Mouse (Mus musculus) midbrain, postnatal 0 days (tissue): ENCODE measurements around the gene Col24a1. TPM values are rescaled to one million over a fixed set of nuclear protein-coding genes. Genes with fewer than 3 reads are reported as not detected.

ENCODE experiments used
- ATAC-seq: fragments of 200-750 bp; cut with Nextera tagmentation; 2 replicates; pipeline ENCODE4 v1.8.0; 2017; ENCODE audit warnings: moderate number of reproducible peaks, mild to moderate bottlenecking, moderate TSS enrichment, moderate library complexity; ENCODE audit not compliant: low FRiP score
- DNase-seq: peaks from one replicate; pipeline ENCODE4 v3.0.0-alpha.2; 2015; ENCODE audit warnings: low spot score
- H3K27ac ChIP-seq: fragments of 300-500 bp; sonication (generic); 2 replicates; pipeline ENCODE4 v1.5.1; 2014; ENCODE audit warnings: low read depth, mild to moderate bottlenecking, low read length, mixed read lengths
- H3K27me3 ChIP-seq: fragments of 300-500 bp; sonication (generic); 2 replicates; pipeline ENCODE4 v1.6.1; 2014; ENCODE audit warnings: low read length, control low read depth, mixed read lengths; ENCODE audit not compliant: insufficient read depth
- H3K36me3 ChIP-seq: fragments of 300-500 bp; sonication (generic); 2 replicates; pipeline ENCODE4 v1.6.1; 2014; ENCODE audit warnings: low read length, control low read depth, mixed read lengths; ENCODE audit not compliant: insufficient read depth
- H3K4me1 ChIP-seq: fragments of 300-500 bp; sonication (generic); 2 replicates; pipeline ENCODE4 v1.6.1; 2014; ENCODE audit warnings: mild to moderate bottlenecking, control low read depth, antibody characterized with exemption, low read length, mixed read lengths; ENCODE audit not compliant: insufficient read depth
- H3K4me2 ChIP-seq: fragments of 300-500 bp; sonication (generic); 2 replicates; pipeline ENCODE4 v1.6.1; 2014; ENCODE audit warnings: low read depth, mild to moderate bottlenecking, low read length, mixed read lengths; ENCODE audit not compliant: poor library complexity, severe bottlenecking
- H3K4me3 ChIP-seq: fragments of 300-500 bp; sonication (generic); 2 replicates; pipeline ENCODE4 v1.5.1; 2014; ENCODE audit warnings: low read depth, mild to moderate bottlenecking, low read length, moderate library complexity
- H3K9ac ChIP-seq: fragments of 300-500 bp; sonication (generic); replicated peaks from 2 replicates; pipeline ENCODE4 v1.6.1; 2014; ENCODE audit warnings: mild to moderate bottlenecking, low read length, moderate library complexity, mixed read lengths; ENCODE audit not compliant: poor library complexity, severe bottlenecking
- H3K9me3 ChIP-seq: fragments of 300-500 bp; sonication (generic); 2 replicates; pipeline ENCODE4 v1.6.1; 2016; ENCODE audit warnings: low read length, control low read depth
- CTCF ChIP-seq: IDR thresholded peaks from 2 replicates; pipeline ENCODE4 v1.5.1; 2016; ENCODE audit warnings: antibody characterized with exemption, mild to moderate bottlenecking
- WGBS: fragments of 180-500 bp; shearing (Covaris S2); extraction: QIAGEN DNeasy Blood & Tissue Kit; methylation state at CpG from one replicate; pipeline ENCODE4 v1.1.7; 2014; 5-methylcytosine and 5-hydroxymethylcytosine counted together
- polyA plus RNA-seq: library from polyadenylated mRNA; unstranded; fragments of >200 nt; fragmentation: Nextera tagmentation; extraction: Ambion mirVana; gene quantifications from 2 replicates; pipeline ENCODE4 v1.2.1, GENCODE M21; 2015
- total RNA-seq: library from RNA; depleted of rRNA; stranded (reverse); fragments of >200 nt; gene quantifications from 2 replicates; pipeline ENCODE4 v1.2.3, GENCODE M21; 2014

The Col24a1 gene
- total and polyA plus RNA-seq, 2 experiments from 2014 or later: 0.47 to 1.1 TPM

GRCm38 (mm10) chr3:145337161-145337560 is 44.9 kb downstream of the Col24a1 start:
- ATAC-seq (no peak), DNase-seq (peak; percentile 21)
- no peak overlapping the region for H3K4me2 ChIP-seq
- H3K4me3 ChIP-seq: no peak overlapping the region
- no peaks in the 10 kb centered on the region for H3K9me3 ChIP-seq
- no peaks in the 10 kb centered on the region for H3K4me1 ChIP-seq
- H3K36me3 ChIP-seq: no peaks in the 10 kb centered on the region
- no peak overlapping the region for H3K27ac ChIP-seq
- 50% methylated on average over 2 of the region's 2 CpGs for WGBS
- H3K27me3 ChIP-seq: no peaks in the 10 kb centered on the region
- TF ChIP-seq CTCF: no peak
- H3K9ac ChIP-seq: no peak overlapping the region

GRCm38 (mm10) chr3:145339851-145340499 is 47.7 kb downstream of the Col24a1 start:
- ATAC-seq (no peak), DNase-seq (no peak)
- 87% methylated on average over 10 of the region's 10 CpGs for WGBS
- no peaks in the 10 kb centered on the region for H3K27me3 ChIP-seq
- H3K36me3 ChIP-seq: no peaks in the 10 kb centered on the region
- H3K4me3 ChIP-seq: no peak overlapping the region
- no peaks in the 10 kb centered on the region for H3K4me1 ChIP-seq
- H3K9ac ChIP-seq: no peak overlapping the region
- TF ChIP-seq CTCF: no peak
- no peak overlapping the region for H3K4me2 ChIP-seq
- H3K27ac ChIP-seq: no peak overlapping the region
- H3K9me3 ChIP-seq: no peaks in the 10 kb centered on the region

- DNase-seq (no peak), ATAC-seq (no peak)
- Histone ChIP-seq H3K4me3 (no peak overlapping the region), H3K9me3 (no peaks in the 10 kb centered on the region), H3K4me2 (no peak overlapping the region), H3K4me1 (no peaks in the 10 kb centered on the region), H3K27me3 (no peaks in the 10 kb centered on the region), H3K36me3 (no peaks in the 10 kb centered on the region), H3K27ac (no peak overlapping the region), H3K9ac (no peak overlapping the region)
- TF ChIP-seq CTCF: no peak
- 92% methylated on average over 3 of the region's 3 CpGs for WGBS
These were observed 56.4 kb downstream of the Col24a1 start for GRCm38 (mm10) chr3:145348690-145349089.

GRCm38 (mm10) chr3:145353951-145354350 is 61.7 kb downstream of the Col24a1 start:
- no peak overlapping the region for H3K27ac ChIP-seq
- 92% methylated on average over 3 of the region's 3 CpGs for WGBS
- DNase-seq: no peak
- H3K4me3 ChIP-seq: no peak overlapping the region
- no peaks in the 10 kb centered on the region for H3K9me3 ChIP-seq
- no peak overlapping the region for H3K4me2 ChIP-seq
- ATAC-seq: no peak
- H3K4me1 ChIP-seq: no peaks in the 10 kb centered on the region
- no peaks in the 10 kb centered on the region for H3K27me3 ChIP-seq
- TF ChIP-seq CTCF: no peak
- H3K9ac ChIP-seq: no peak overlapping the region
- H3K36me3 ChIP-seq: no peaks in the 10 kb centered on the region

GRCm38 (mm10) chr3:145356865-145357487 is 64.7 kb downstream of the Col24a1 start:
- Histone ChIP-seq H3K9me3 (no peaks in the 10 kb centered on the region), H3K4me3 (no peak overlapping the region), H3K9ac (no peak overlapping the region), H3K27me3 (no peaks in the 10 kb centered on the region), H3K4me1 (no peaks in the 10 kb centered on the region), H3K27ac (no peak overlapping the region), H3K36me3 (no peaks in the 10 kb centered on the region), H3K4me2 (no peak overlapping the region)
- ATAC-seq (no peak), DNase-seq (no peak)
- no peak for TF ChIP-seq CTCF
- WGBS: 93% methylated on average over 6 of the region's 6 CpGs

GRCm38 (mm10) chr3:145365227-145365626 is 73.0 kb downstream of the Col24a1 start:
- TF ChIP-seq CTCF: peak; percentile 49
- DNase-seq (no peak), ATAC-seq (no peak)
- H3K9me3 ChIP-seq: no peaks in the 10 kb centered on the region
- H3K27ac ChIP-seq: no peak overlapping the region
- H3K4me3 ChIP-seq: no peak overlapping the region
- H3K27me3 ChIP-seq: no peaks in the 10 kb centered on the region
- WGBS: 54% methylated on average over 3 of the region's 3 CpGs
- no peak overlapping the region for H3K4me2 ChIP-seq
- H3K4me1 ChIP-seq: no peaks in the 10 kb centered on the region
- no peaks in the 10 kb centered on the region for H3K36me3 ChIP-seq
- no peak overlapping the region for H3K9ac ChIP-seq
